Mouse (Mus musculus) hindbrain, embryonic 14.5 days (tissue): ENCODE results near the gene Tcl1b1. TPM values are rescaled to one million over a fixed set of nuclear protein-coding genes. Genes with fewer than 3 reads are reported as not detected.

Source experiments
- polyA plus RNA-seq: library from polyadenylated mRNA; unstranded; fragments of >200 nt; fragmentation: Nextera tagmentation; extraction: Ambion mirVana; gene quantifications from 2 replicates; pipeline ENCODE4 v1.2.1, GENCODE M21; 2014

Tcl1b1 gene
- polyA plus RNA-seq, 1 experiment from 2014 or later: not detected

Other genes starting within 250 kb of the Tcl1b1 start
- 0.35 TPM in 2 replicates for gene Syne3, start 149.9 kb upstream of the Tcl1b1 start, polyA plus RNA-seq
- gene Glrx5, start 127.0 kb upstream of the Tcl1b1 start, polyA plus RNA-seq: 183 and 189 TPM in 2 replicates
- not detected in 2 replicates for gene Tcl1b2, start 13.7 kb upstream of the Tcl1b1 start, polyA plus RNA-seq
- gene Tcl1b5, start 16.7 kb downstream of the Tcl1b1 start, polyA plus RNA-seq: not detected in 2 replicates
- not detected in 2 replicates for gene Tcl1b3, start 31.4 kb downstream of the Tcl1b1 start, polyA plus RNA-seq
- not detected in 2 replicates for gene Tcl1b4, start 42.3 kb downstream of the Tcl1b1 start, polyA plus RNA-seq
- gene Tcl1, start 63.1 kb downstream of the Tcl1b1 start, polyA plus RNA-seq: not detected in 2 replicates
- gene Tunar, start 174.2 kb downstream of the Tcl1b1 start, polyA plus RNA-seq: 20.3 and 25.9 TPM in 2 replicates